In genomic region chr2:180238591-180238990, GRCm38 (mm10) we compare ENCODE assay signal across 37 mouse cellular contexts. TPM values are rescaled to one million over a fixed set of nuclear protein-coding genes. Genes with fewer than 3 reads are reported as not detected.
DNase-seq lines count a peak whose midpoint lies in the region; ATAC-seq and TF ChIP-seq lines count a peak whose summit lies in the region.
"Had no signal": no experiment of that assay in that cellular context is flagged by ENCODE, and none has a peak within 500 bp of the region (broad histone marks: within the 10 kb centered on the region; RNA-seq: fewer than 3 reads in every experiment).

No protein-coding gene starts in this region.

- 28% methylated on average over 5 of the region's 5 CpGs for WGBS in liver, postnatal 0 days (ENCODE audit: insufficient replicate concordance)

- no peak overlapping the region for H3K4me3 ChIP-seq in liver, postnatal 0 days (ENCODE audit: low read depth, low read length)
- H3K4me3 ChIP-seq: embryonic facial prominence, embryonic 13.5 days; forebrain, embryonic 10.5 days; forebrain, embryonic 15.5 days; heart, embryonic 10.5 days; heart, embryonic 15.5 days; hindbrain, embryonic 12.5 days; limb, embryonic 10.5 days; limb, embryonic 15.5 days; myocyte; neural tube, embryonic 12.5 days had no signal

- peaks cover 22% of the 10 kb centered on the region for H3K4me1 ChIP-seq in liver, postnatal 0 days (ENCODE audit: insufficient read depth)
- H3K4me1 ChIP-seq: forebrain, embryonic 15.5 days had no signal

- no peak for TF ChIP-seq CTCF in liver, postnatal 0 days (IDR thresholded peaks at IDR 0.05; ENCODE audit: low read depth)

- DNase-seq in heart, adult 11 months, result peak; percentile 70
- no peak for DNase-seq in heart, adult 18-20 months
- peak; percentile 60 for DNase-seq in MEL-GATA-1-ER (ENCODE audit: extremely low read depth, low read depth)
- no peak for DNase-seq in liver, postnatal 0 days
- DNase-seq in right cerebral cortex, postnatal 14 days, result no peak
- no peak for DNase-seq in kidney, postnatal 4 days
- DNase-seq: adrenal gland, adult 2 months; adrenal gland, postnatal 36 days; cerebellum, adult 11 months; cerebellum, adult 9-10 months; gastrocnemius, postnatal 10 days; kidney, adult 9 months; kidney, postnatal 10 days; layer of hippocampus, adult 9-11 months; lung, embryonic 14.5 days; lung, postnatal 14 days; thymus, adult 18-20 months; thymus, postnatal 25 days had no signal

- H3K4me2 ChIP-seq in liver, postnatal 0 days (ENCODE audit: low read depth, low read length), result no peak overlapping the region
- H3K4me2 ChIP-seq: embryonic facial prominence, embryonic 13.5 days; forebrain, embryonic 15.5 days; heart, embryonic 15.5 days; hindbrain, embryonic 12.5 days; limb, embryonic 15.5 days; lung, embryonic 14.5 days; midbrain, embryonic 11.5 days; neural tube, embryonic 12.5 days had no signal

- ATAC-seq in common myeloid progenitor, adult 5-6 weeks (replicated peaks; ENCODE audit: low read depth, poor library complexity, severe bottlenecking), result peak; percentile 55
- ATAC-seq in liver, postnatal 0 days, result no peak
- ATAC-seq in monocyte, adult 5-6 weeks (replicated peaks; ENCODE audit: insufficient number of reproducible peaks, low FRiP score, low TSS enrichment, poor library complexity, severe bottlenecking), result no peak
- ATAC-seq: activated CD4-positive, CD25-positive, alpha-beta regulatory T cell, adult 4 months; forebrain, embryonic 15.5 days; intestine, postnatal 0 days; midbrain, embryonic 16.5 days had no signal

- no peak overlapping the region for H3K27ac ChIP-seq in liver, postnatal 0 days (ENCODE audit: low read depth)
- H3K27ac ChIP-seq: embryonic facial prominence, embryonic 13.5 days; forebrain, embryonic 10.5 days; forebrain, embryonic 15.5 days; heart, embryonic 10.5 days; heart, embryonic 15.5 days; hindbrain, embryonic 12.5 days; limb, embryonic 10.5 days; limb, embryonic 15.5 days; neural tube, embryonic 12.5 days had no signal

- H3K36me3 ChIP-seq in liver, postnatal 0 days (replicated peaks; ENCODE audit: insufficient read depth, low read length), result no peaks in the 10 kb centered on the region
- H3K36me3 ChIP-seq: embryonic facial prominence, embryonic 13.5 days; forebrain, embryonic 10.5 days; forebrain, embryonic 15.5 days; heart, embryonic 10.5 days; heart, embryonic 15.5 days; hindbrain, embryonic 12.5 days; limb, embryonic 10.5 days; limb, embryonic 15.5 days; neural tube, embryonic 12.5 days had no signal

- H3K27me3 ChIP-seq in liver, postnatal 0 days (ENCODE audit: insufficient read depth, low read length), result no peaks in the 10 kb centered on the region
- H3K27me3 ChIP-seq: embryonic facial prominence, embryonic 13.5 days; forebrain, embryonic 15.5 days; heart, embryonic 15.5 days; hindbrain, embryonic 12.5 days; limb, embryonic 15.5 days; neural tube, embryonic 12.5 days had no signal

- TF ChIP-seq EP300 in liver, postnatal 0 days (IDR thresholded peaks at IDR 0.05; ENCODE audit: low read depth), result peak; percentile 17; the same call in 1 of the 2 replicates

- H3K9me3 ChIP-seq in liver, postnatal 0 days (ENCODE audit: low read length), result no peaks in the 10 kb centered on the region; the same call in 1 of the 2 replicates
- H3K9me3 ChIP-seq: forebrain, embryonic 10.5 days; forebrain, embryonic 15.5 days; heart, embryonic 10.5 days; heart, embryonic 15.5 days; hindbrain, embryonic 12.5 days; limb, embryonic 10.5 days; limb, embryonic 15.5 days; neural tube, embryonic 12.5 days had no signal

- no peak overlapping the region for H3K9ac ChIP-seq in liver, postnatal 0 days (replicated peaks)
- H3K9ac ChIP-seq: embryonic facial prominence, embryonic 13.5 days; forebrain, embryonic 15.5 days; heart, embryonic 15.5 days; hindbrain, embryonic 12.5 days; limb, embryonic 15.5 days; lung, embryonic 14.5 days; neural tube, embryonic 12.5 days had no signal

RNA-seq across cellular contexts. Expression of gene Lama5, which starts 12.9 kb away (rescaled TPM):
- 10 to 100 TPM; 72.2 to 78.5 TPM for total RNA-seq in heart, adult 18-20 months (2021)
- total RNA-seq in common myeloid progenitor, adult 5-6 weeks (2017), result 0.05 and 0.10 TPM in 2 replicates
- polyA plus RNA-seq in liver, postnatal 0 days (2015; fragmentation: Nextera tagmentation; extraction: Ambion mirVana), result 2.1 and 2.2 TPM in 2 replicates
- 0.29 to 7.1 TPM (median 0.29 TPM) in 3 replicates for total RNA-seq in monocyte, adult 5-6 weeks (2017)

RNA-seq across cellular contexts. Expression of gene Rps21, which starts 18.6 kb away (rescaled TPM):
- 100 to 1,000 TPM; 561 to 600 TPM for total RNA-seq in heart, adult 18-20 months (2021)
- total RNA-seq in common myeloid progenitor, adult 5-6 weeks (2017), result 3,441 and 4,282 TPM in 2 replicates
- polyA plus RNA-seq in liver, postnatal 0 days (2015; fragmentation: Nextera tagmentation; extraction: Ambion mirVana), result 382 and 393 TPM in 2 replicates
- total RNA-seq in monocyte, adult 5-6 weeks (2017), result 1,771 to 2,174 TPM (median 1,777 TPM) in 3 replicates

RNA-seq across cellular contexts. Expression of gene Cables2, which starts 34.7 kb away (rescaled TPM):
- 10 to 100 TPM; 10.9 TPM for total RNA-seq in heart, adult 18-20 months (2021)
- total RNA-seq in common myeloid progenitor, adult 5-6 weeks (2017), result 9.2 and 11.8 TPM in 2 replicates
- polyA plus RNA-seq in liver, postnatal 0 days (2015; fragmentation: Nextera tagmentation; extraction: Ambion mirVana), result 4.7 and 5.2 TPM in 2 replicates
- total RNA-seq in monocyte, adult 5-6 weeks (2017), result 16.9 to 23.7 TPM (median 20.6 TPM) in 3 replicates

RNA-seq across cellular contexts. Expression of gene Rbbp8nl, which starts 51.1 kb away (rescaled TPM):
- total RNA-seq in heart, adult 18-20 months (2021), result not detected
- not detected in 2 replicates for total RNA-seq in common myeloid progenitor, adult 5-6 weeks (2017)
- polyA plus RNA-seq in liver, postnatal 0 days (2015; fragmentation: Nextera tagmentation; extraction: Ambion mirVana), result not detected in 2 replicates
- not detected in 3 replicates for total RNA-seq in monocyte, adult 5-6 weeks (2017)
- total RNA-seq: adrenal gland, adult 2 months; adrenal gland, postnatal 36 days; gastrocnemius, postnatal 10 days; heart, postnatal 25 days; left cerebral cortex, postnatal 10 days; megakaryocyte, adult 5-6 weeks had no signal
- polyA plus RNA-seq: activated CD4-positive, CD25-positive, alpha-beta regulatory T cell, adult 4 months; adrenal gland, adult 2 months; forebrain, embryonic 15.5 days; midbrain, embryonic 11.5 days; midbrain, embryonic 16.5 days; myocyte had no signal

Comparison
In these comparisons a context has a peak if more than half of its experiments do, and no peak if none do; other contexts are left out.
1. DNase-seq: peak in heart, adult 11 months (single experiment) and MEL-GATA-1-ER (single experiment); none in heart, adult 18-20 months (0 of 2), liver, postnatal 0 days (single experiment), right cerebral cortex, postnatal 14 days (single experiment) and kidney, postnatal 4 days (0 of 2).